Mouse (Mus musculus) heart, embryonic 16.5 days (tissue): ENCODE results near the gene Gm20431. TPM values are rescaled to one million over a fixed set of nuclear protein-coding genes. Genes with fewer than 3 reads are reported as not detected.

Source experiments
- ATAC-seq: fragments of 200-750 bp; cut with Nextera tagmentation; replicated peaks from 2 replicates; pipeline ENCODE4 v1.8.0; 2017; ENCODE audit warnings: moderate number of reproducible peaks; ENCODE audit not compliant: insufficient read depth, low FRiP score; ENCODE audit errors: extremely low read depth
- H3K27ac ChIP-seq: fragments of 300-500 bp; sonication (generic); 2 replicates; pipeline ENCODE4 v1.5.1; 2014; ENCODE audit warnings: mild to moderate bottlenecking, low read length, control low read depth, moderate library complexity
- H3K27me3 ChIP-seq: fragments of 300-500 bp; sonication (generic); 2 replicates; pipeline ENCODE4 v1.6.1; 2014; ENCODE audit warnings: low read length, mixed read lengths; ENCODE audit not compliant: control insufficient read depth, insufficient read depth
- H3K36me3 ChIP-seq: fragments of 300-500 bp; sonication (generic); 2 replicates; pipeline ENCODE4 v1.6.1; 2014; ENCODE audit not compliant: control insufficient read depth, insufficient read depth
- H3K4me1 ChIP-seq: fragments of 300-500 bp; sonication (generic); 2 replicates; pipeline ENCODE4 v1.6.1; 2014; ENCODE audit warnings: low read length, mixed read lengths; ENCODE audit not compliant: control insufficient read depth, insufficient read depth
- H3K4me2 ChIP-seq: fragments of 300-500 bp; sonication (generic); 2 replicates; pipeline ENCODE4 v1.6.1; 2014; ENCODE audit warnings: low read depth, mild to moderate bottlenecking, control low read depth, low read length
- H3K4me3 ChIP-seq: fragments of 300-500 bp; sonication (generic); 2 replicates; pipeline ENCODE4 v1.5.1; 2014; ENCODE audit warnings: mild to moderate bottlenecking, control low read depth, low read length
- H3K9ac ChIP-seq: fragments of 300-500 bp; sonication (generic); 2 replicates; pipeline ENCODE4 v1.6.1; 2014; ENCODE audit warnings: low read length, control low read depth
- H3K9me3 ChIP-seq: fragments of 300-500 bp; sonication (generic); replicated peaks from 2 replicates; pipeline ENCODE4 v1.6.1; 2016; ENCODE audit warnings: low read length; ENCODE audit not compliant: control insufficient read depth
- WGBS: fragments of 180-500 bp; shearing (Covaris S2); extraction: QIAGEN DNeasy Blood & Tissue Kit; methylation state at CpG from one replicate; pipeline ENCODE4 v1.1.7; 2014; 5-methylcytosine and 5-hydroxymethylcytosine counted together
- polyA plus RNA-seq: library from polyadenylated mRNA; unstranded; fragments of >200 nt; fragmentation: Nextera tagmentation; extraction: Ambion mirVana; gene quantifications from 2 replicates; pipeline ENCODE4 v1.2.1, GENCODE M21; 2015

Gene Gm20431
- polyA plus RNA-seq, 1 experiment from 2014 or later: 3.0 TPM

DNA sequence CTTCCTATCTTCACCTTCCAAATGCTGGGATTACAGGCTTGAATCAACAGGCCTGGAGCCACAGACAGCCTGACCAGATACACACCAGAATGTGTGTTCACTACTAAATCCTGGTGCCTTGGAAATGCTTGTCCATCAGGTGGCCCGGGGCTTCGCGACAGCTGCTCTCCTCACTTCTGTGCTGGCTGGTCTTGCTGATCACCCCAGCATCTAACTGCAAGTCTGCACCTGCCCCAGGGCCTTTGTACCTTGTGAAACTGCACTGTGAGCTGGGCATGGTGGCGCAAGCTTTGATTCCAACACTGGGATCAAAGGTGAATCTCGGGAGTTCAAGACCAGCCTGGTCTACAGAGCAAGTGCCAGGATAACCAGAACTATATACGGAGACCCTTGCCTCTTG is 19.1 kb downstream of the Gm20431 start:
- 83% methylated on average over 6 of the region's 6 CpGs for WGBS
- H3K4me1 ChIP-seq: no peaks in the 10 kb centered on the region
- no peak overlapping the region for H3K4me2 ChIP-seq
- no peak for ATAC-seq
- H3K27ac ChIP-seq: no peak overlapping the region
- no peak overlapping the region for H3K9ac ChIP-seq
- no peaks in the 10 kb centered on the region for H3K27me3 ChIP-seq
- H3K9me3 ChIP-seq: no peaks in the 10 kb centered on the region; the same call in 1 of the 2 replicates
- 0 out of 2 replicates have a peak, but pooled peaks cover 2% of the 10 kb centered on the region for H3K36me3 ChIP-seq
- no peak overlapping the region for H3K4me3 ChIP-seq

DNA sequence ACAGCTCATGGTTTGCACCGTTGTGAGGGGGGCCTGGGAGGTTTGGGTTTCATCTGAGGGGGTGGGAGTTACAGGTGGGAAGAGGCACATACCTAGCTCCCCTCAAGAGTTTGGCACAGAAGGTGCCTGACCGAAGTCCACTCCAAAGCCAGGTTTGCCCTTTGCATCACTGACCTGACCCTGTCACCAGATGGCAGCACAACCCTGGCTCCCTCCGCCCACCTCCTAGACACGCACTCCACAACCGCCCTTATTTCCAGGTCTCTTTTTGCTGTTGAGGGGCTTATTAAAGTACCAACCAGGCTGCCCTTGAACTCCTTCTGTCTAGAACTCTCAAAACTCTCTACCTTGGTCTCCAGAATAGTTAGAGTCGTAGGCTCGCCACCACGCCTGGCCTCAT is 20.0 kb downstream of the Gm20431 start:
- H3K4me2 ChIP-seq: no peak overlapping the region
- ATAC-seq: no peak
- H3K4me3 ChIP-seq: no peak overlapping the region
- 44% methylated on average over 8 of the region's 8 CpGs for WGBS
- H3K9me3 ChIP-seq: no peaks in the 10 kb centered on the region; the same call in 1 of the 2 replicates
- no peak overlapping the region for H3K9ac ChIP-seq
- no peaks in the 10 kb centered on the region for H3K27me3 ChIP-seq
- no peak overlapping the region for H3K27ac ChIP-seq
- 0 out of 2 replicates have a peak, but pooled peaks cover 2% of the 10 kb centered on the region for H3K36me3 ChIP-seq
- H3K4me1 ChIP-seq: no peaks in the 10 kb centered on the region

DNA sequence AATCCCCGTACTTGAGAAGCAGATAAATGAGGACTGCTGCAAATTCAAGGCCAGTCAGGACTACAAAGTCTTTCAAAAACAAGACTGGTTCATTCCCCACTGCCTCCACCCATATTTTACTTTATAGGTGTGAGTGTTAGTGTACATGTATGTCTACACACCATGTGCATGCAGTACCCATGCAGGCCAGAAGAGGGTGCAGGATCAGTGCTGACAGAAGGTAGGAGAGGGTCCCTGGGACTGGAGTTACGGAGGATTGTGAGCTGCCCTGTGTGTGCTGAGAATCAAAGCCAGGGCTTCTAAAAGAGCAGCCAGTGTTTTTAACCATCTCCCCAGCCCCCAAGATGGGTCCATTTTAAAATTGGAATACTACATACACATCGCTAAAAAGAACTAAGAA is 21.0 kb downstream of the Gm20431 start:
- 82% methylated on average over 3 of the region's 3 CpGs for WGBS
- Histone ChIP-seq H3K4me3 (no peak overlapping the region), H3K9me3 (no peaks in the 10 kb centered on the region; the same call in none of the 2 replicates), H3K27ac (no peak overlapping the region), H3K4me1 (no peaks in the 10 kb centered on the region), H3K4me2 (no peak overlapping the region), H3K27me3 (no peaks in the 10 kb centered on the region), H3K9ac (no peak overlapping the region), H3K36me3 (0 out of 2 replicates have a peak, but pooled peaks cover 2% of the 10 kb centered on the region)
- no peak for ATAC-seq

DNA sequence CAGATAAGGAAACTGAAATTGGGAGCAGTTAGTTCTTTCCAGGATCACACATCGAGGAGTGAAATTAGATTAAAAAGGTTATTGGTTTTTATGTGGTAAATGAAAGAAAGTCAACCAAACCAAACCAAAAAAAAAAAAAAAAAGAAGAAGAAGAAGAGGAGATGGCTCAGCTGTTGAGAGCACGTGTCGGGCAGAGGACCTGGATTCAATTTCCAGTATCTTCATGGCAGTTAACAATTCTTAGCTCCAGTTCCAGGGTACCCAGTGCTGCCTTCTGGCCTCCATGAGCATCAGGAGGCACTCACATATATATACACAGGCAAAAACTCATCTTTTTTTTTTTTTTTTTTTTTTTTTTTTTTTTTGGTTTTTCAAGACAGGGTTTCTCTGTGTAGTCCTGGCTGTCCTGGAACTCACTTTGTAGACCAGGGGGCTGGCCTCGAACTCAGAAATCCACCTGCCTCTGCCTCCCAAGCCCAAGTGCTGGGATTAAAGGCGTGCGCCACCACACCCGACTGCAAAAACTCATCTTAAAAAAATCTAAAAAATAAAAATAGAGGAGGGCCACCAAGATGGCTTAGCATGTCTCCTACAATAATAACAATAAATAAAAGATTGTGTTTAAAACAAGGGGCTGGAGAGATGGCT is 26.3 kb downstream of the Gm20431 start:
- peak overlapping the region; percentile 47 for H3K4me3 ChIP-seq
- no peak for ATAC-seq
- H3K9ac ChIP-seq: peak overlapping the region; percentile 57
- no peaks in the 10 kb centered on the region for H3K36me3 ChIP-seq
- 0 out of 2 replicates have a peak overlapping the region, but pooled peaks have one; percentile 24 for H3K27ac ChIP-seq
- peak overlapping the region; percentile 80 for H3K4me2 ChIP-seq
- H3K9me3 ChIP-seq: no peaks in the 10 kb centered on the region; the same call in 1 of the 2 replicates
- WGBS: 65% methylated on average over 7 of the region's 7 CpGs
- H3K27me3 ChIP-seq: no peaks in the 10 kb centered on the region
- H3K4me1 ChIP-seq: peaks cover 29% of the 10 kb centered on the region

DNA sequence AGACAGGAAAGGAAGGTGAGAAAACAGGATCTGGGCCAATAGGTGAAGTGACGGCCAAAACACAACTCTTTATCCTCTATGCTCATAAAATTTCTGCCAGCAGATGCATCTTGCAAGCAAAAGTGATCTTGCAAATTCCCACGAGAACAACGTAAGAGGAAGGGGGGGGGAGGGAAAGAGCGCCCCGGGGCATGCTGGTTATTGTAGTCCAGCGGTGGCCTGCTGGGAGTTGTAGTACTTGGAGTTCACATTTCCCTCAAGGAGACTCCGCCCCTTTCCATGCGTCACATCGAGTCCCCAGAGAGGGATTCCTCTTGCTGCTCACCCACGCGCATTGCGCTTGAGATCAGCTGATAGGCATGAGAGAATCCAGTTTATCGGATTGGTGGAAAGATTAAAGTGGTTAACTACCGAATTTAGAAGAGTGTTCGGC is 26.9 kb downstream of the Gm20431 start:
- no peaks in the 10 kb centered on the region for H3K36me3 ChIP-seq
- H3K4me2 ChIP-seq: peak overlapping the region; percentile 80
- no peaks in the 10 kb centered on the region; the same call in 1 of the 2 replicates for H3K9me3 ChIP-seq
- no peaks in the 10 kb centered on the region for H3K27me3 ChIP-seq
- peaks cover 36% of the 10 kb centered on the region for H3K4me1 ChIP-seq
- peak overlapping the region; percentile 47 for H3K4me3 ChIP-seq
- peak; percentile 59 for ATAC-seq
- WGBS: under 1% methylated on average over 15 of the region's 15 CpGs
- peak overlapping the region; percentile 61 for H3K9ac ChIP-seq
- H3K27ac ChIP-seq: peak overlapping the region; percentile 78

DNA sequence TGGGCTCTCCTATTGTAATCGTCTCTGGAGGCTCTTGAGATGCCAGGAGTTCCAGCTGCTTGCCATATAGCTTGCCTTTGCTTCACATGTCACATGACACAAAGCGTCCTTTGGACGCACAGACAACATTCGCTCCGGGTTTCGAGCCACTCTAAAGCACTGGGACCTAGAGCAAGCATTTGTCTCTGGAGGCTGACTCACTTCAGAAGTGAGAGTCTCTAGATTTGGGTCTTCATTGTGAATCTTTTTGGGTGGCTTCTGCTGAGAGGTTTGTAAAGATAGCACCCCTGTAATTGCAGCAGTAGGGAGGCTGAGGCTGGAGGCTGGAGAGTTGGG is 27.8 kb downstream of the Gm20431 start:
- no peak for ATAC-seq
- Histone ChIP-seq H3K9ac (peak overlapping the region; percentile 13; the same call in 1 of the 2 replicates), H3K9me3 (no peaks in the 10 kb centered on the region; the same call in 1 of the 2 replicates), H3K4me2 (no peak overlapping the region), H3K27me3 (no peaks in the 10 kb centered on the region), H3K4me1 (peaks cover 44% of the 10 kb centered on the region), H3K27ac (peak overlapping the region; percentile 78), H3K4me3 (no peak overlapping the region), H3K36me3 (no peaks in the 10 kb centered on the region)
- WGBS: 48% methylated on average over 6 of the region's 6 CpGs

DNA sequence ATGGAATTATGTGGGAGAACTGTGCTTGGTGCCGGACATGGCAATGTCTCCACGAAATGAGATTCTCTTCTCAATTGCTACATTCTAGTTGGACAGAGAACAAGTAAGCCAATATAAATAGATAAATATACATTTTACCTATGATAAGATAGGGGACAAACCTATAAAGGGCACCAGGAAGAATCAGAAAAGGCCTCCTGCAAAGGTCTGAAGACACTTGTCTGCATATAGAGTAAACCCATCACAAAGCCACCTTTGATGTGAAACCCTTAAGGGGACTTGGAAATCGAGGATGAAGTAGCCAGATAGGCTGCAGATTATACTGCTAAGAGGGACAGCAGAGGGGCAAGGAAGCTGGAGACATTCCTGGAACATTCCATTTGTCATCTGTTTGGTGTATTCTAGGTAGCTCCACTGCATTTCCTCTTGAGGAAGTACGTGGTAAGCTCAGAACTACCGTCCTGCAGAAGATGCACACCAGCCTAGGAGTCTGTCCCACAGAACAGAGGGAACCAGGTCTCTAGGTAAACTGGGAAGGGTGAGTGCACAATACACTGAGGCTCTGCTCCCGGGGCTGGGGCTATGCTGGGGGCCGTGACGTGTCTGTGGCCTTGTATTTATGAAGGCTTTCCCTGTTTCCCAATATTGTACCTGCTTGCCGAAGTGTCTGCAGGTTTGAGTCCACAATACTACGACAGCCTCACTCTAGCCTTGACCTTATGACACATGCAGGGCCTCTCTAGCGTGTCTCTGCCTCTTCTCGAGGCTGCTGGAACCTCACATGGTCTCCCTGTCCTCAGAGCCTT is 28.4 kb downstream of the Gm20431 start:
- H3K9me3 ChIP-seq: no peaks in the 10 kb centered on the region; the same call in 1 of the 2 replicates
- 59% methylated on average over 12 of the region's 12 CpGs for WGBS
- H3K27ac ChIP-seq: peak overlapping the region; percentile 78
- H3K4me2 ChIP-seq: peak overlapping the region; percentile 59
- H3K27me3 ChIP-seq: no peaks in the 10 kb centered on the region
- H3K36me3 ChIP-seq: no peaks in the 10 kb centered on the region
- ATAC-seq: no peak
- peak overlapping the region; percentile 66 for H3K4me3 ChIP-seq
- peak overlapping the region; percentile 63 for H3K9ac ChIP-seq
- H3K4me1 ChIP-seq: peaks cover 50% of the 10 kb centered on the region

- under 1% methylated on average over 81 of the region's 87 CpGs for WGBS
- H3K4me1 ChIP-seq: peaks cover 54% of the 10 kb centered on the region
Measured at GRCm38 (mm10) chr2:167631591-167632448, 29.5 kb downstream of the Gm20431 start, which contains the start of gene Ube2v1. TSS of gene Ube2v1 (minus strand) at chr2:167632095.

More at GRCm38 (mm10) chr2:167631591-167632448, 29.5 kb downstream of the Gm20431 start, which contains the start of gene Ube2v1:
- H3K4me3 ChIP-seq: peak within 1 kb of the TSS; percentile 66
- peak within 1 kb of the TSS; percentile 78 for H3K27ac ChIP-seq
- H3K36me3 ChIP-seq: no peaks in the 10 kb centered on the region
- peak within 1 kb of the TSS; percentile 80 for H3K4me2 ChIP-seq
- no peaks in the 10 kb centered on the region for H3K27me3 ChIP-seq
- ATAC-seq: peak; percentile 84
- no peaks in the 10 kb centered on the region; the same call in 1 of the 2 replicates for H3K9me3 ChIP-seq
- H3K9ac ChIP-seq: peak within 1 kb of the TSS; percentile 91
